Mouse (Mus musculus) lung, adult 18-20 months (tissue): Measurements from ENCODE around the gene Cpt1a.

Experiments used
- DNase-seq, 2 experiments: peaks; one replicate each; pipeline ENCODE4 v3.0.0; 2022; ENCODE audit warnings: mixed read lengths in 2 of 2

Gene Cpt1a

DNA sequence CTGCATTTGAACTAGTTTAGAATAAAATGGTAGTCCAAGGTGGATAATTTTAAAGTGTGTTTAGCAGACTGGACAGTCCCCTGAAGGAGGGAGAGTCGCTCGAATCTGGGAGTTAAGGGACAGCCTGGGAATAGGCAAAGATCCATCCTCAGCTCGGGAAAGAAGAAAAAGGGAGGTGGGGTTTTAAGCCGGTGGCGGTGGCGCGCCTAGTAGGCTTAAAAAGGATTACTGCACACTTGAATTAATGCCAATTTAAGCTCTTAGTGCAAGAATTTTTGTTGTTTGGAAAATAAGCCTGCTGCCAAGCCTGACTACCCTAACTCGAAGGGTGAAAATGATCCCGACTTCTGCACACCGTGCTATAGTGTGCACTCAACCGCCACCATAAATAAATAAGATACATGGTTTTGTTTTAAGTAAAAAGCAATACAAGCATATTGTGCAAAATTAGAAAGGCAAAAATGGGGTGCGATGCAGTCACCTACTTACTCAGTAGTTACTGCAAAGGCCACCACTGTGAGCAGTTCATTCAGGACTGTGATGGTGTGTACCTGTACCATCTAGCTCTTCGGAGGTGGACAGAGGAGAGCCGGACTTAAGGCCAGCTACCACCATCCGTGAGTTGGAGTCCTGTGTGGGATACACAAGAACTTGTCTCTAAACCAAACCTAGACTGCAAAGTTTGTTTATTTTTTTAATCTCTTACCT lies 3.8 kb downstream of the Cpt1a start:
- DNase-seq: no peak

DNA sequence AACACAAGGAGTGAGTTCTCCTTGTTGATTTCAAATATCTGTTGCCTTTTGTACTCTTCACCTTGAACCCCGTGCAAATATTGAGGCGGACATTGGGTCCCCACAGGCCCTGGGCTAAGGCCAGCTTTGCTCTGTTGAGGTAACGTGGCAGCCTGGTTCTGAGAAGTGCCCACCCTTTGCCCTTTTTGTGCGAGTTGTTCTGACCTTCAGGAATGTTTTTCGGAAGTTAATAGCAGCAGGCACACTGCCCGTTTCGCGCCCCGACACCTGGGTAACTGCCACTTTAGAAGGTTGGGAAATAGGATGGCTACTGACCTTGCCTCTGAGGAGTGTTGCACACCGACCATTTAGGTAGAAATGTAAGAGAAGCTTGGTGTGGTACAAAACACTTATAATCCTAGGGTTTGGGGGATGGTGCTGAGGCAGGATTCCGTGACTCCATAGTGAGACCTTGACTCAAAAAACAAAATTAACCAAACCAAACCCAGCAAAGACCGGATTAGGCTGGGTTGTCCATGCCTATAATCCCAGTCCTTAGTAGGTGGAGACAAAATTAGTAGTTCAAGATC lies 4.4 kb downstream of the Cpt1a start:
- peak; percentile 48 to 68 for DNase-seq

DNA sequence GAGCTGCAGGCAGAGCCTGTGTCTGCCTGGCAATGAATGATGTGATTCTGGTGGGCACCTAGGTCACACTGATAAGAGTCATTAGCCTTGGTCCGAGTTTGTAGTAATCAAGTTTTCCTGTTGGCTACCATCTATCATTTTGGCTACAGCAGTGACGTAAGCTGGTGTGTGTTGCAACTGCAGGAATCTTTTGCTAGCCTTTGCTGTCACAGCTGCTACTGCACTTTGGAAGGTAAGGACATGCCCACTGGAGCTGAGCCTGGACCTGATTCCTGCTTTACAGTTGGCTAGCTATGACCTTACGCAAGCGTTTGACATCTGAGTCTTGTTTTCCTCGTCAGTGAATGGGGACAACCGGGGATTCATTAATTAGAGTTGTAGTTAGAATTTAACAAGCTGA lies 11.1 kb downstream of the Cpt1a start:
- DNase-seq: peak; percentile 49 to 71

DNA sequence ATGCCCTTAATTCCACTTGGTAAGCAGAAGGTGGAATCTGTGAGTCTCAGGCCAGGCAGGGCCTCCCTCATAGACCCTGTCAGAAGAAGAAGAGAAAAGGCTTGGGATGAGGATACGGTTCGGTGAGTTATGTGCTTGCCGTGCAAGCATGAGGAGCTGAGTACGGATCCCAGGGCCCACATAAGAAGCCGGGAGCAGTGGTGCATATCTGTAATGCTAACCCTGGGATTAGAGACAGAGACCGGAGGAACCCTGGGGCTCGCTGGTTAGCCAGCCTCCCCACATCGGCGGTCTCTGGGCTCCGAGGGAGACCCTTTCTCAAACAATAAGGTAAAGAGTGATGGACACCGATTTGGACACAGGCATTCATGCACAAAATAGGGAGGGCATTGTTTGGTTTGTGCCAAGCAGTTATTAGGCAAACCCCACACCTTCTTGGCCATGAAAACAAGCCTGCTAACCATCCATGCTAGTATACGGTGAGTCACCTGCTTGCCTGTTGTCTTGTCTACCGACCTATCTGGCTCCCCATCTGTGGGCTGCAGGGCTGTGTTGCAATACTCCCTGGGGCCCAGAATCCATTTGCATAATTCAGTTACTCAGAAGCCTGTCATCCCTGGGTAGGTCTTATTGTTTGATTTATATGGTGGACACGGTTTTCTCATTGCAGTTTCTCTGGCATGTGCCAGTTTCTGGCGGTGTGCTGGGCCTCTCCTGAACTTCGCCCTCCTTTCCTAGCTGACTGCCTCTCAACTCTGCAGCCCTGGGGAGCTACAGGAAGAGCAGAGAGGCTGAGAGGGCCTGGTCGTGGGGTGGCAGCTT lies 11.8 kb downstream of the Cpt1a start:
- DNase-seq: no peak

DNA sequence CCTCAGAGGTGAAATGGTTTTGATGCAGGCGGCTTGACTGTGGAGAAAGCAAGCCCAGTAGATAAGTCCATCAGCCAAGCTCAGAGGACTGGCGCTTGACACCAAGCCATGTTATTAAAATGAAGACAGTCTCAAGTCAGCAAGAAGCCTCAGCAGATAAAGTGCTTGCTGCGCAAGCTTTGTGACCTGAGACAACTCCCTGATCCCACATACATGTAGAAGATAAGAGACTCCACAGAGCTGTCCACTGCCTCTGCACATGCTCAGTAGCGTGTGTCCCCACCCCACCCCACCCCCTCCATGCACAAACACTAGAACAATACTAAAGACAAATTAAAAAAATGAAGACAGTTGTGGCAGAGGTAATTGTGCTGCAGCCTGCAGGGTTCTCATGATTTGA lies 12.4 kb downstream of the Cpt1a start:
- no peak for DNase-seq

DNA sequence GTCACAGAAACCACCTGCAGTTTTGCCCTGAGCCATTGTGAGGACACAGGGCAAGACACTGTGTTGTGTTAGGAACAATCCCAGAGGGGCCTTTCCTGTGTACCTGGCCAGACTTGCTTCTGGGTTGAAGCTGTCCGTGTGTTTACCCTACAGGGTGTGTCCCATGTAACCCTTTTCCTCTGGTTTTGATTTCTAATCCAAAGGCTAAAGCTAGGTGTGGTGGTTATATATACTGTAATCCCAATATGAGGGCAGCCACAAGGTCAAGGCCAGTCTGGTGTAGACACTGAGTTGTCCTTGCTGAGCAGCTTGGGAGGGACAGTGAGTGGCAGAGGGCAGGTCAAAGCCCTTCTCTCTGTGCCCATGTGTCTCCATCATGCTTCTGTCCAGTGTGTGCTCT lies 13.8 kb downstream of the Cpt1a start:
- DNase-seq: no peak

DNA sequence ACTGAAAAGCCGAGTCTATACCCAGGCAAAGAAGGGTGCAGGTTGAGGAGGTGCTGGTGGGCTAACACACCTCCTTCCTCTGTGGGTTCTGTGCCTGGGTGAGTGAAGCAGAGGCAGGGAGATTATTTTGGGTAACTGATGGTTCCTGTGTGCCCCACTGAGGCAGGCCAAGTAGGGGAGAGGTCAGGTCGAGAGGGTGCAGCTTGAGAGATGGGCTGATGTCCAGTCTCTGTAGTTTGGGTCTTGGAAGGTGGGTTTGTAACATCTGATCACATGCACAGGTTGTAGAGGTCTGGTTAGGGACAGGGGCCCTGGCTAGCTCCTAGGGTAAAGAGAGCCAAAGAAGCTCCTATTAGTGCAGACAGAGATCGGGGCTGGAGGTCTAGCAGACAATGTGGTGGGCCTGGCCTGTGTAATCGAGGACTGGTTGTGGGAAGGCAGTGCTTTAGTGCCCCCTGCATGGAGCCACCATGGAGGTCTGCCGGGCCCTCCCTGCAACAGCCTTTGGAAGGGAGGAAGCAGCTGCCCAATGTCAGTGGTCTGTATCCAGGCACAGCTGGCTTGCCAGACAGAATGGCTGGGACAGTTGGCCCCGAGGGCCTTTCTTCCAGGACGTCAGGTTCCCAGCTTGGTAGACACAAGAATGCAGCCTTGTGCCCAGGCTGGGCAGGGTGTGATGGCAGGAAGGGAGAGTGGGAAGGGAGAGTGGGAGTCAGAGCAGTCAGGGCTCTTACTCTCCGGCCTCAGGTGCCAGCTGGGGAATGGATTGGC lies 14.5 kb downstream of the Cpt1a start:
- DNase-seq: no peak

DNA sequence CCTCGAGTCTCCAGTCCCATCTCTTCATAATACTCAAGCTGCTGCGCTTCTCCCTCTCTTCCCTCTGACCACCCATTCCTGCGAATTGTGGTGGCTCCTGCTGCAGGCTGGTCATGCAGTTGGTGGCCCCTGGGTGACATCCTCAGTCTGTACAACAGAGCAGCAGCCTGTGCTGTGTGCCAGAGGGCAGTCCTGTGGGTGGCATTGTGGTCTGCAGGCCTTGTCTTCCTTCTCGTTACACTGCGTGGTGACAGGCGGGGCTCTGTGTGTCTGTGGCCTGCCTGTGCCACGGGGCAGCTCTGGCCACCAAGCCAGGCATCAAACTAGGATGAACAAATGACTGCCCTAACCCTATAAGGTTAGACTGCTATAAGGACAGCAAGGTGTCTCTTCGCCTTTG lies 17.1 kb downstream of the Cpt1a start:
- peak; percentile 33 to 42 for DNase-seq

DNA sequence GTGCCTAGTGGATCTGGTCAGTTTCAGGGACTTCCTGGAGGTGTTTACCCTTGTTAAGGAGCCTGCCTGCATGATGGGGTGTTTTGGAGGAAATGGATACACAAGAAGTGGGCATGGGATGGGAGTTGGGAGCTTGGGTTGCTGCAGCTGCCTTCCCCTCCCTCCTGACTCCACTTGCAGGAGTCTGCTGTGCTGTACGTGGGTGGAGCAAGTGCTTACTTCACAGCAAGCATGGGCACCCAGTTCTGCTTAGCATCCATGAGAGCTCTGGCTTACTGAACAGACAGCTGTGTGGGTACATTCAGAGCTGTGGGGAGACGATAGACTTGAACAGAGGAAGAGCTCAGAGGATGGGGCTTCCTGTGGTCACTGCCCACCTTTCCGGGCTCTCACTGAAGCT lies 18.9 kb downstream of the Cpt1a start:
- no peak for DNase-seq

DNA sequence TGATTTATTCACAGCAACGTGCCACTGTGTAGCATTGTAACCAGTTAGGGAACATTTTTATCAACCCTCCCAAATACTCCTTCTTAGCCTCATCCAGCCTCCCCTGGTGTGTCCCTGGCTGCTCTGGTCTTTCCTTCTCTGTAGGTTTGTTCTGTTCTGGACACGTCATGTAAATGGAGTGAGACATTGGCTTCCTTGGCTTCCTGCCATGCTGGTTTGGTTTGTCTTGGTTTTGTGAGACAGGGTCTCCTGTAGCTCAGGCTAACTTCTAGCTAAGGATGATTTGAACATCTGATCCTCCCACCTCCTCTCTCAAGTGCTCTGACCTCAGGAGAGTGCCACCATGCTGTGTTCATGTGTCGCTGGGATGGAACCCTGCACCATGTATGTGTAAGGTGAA lies 21.8 kb downstream of the Cpt1a start:
- no peak for DNase-seq

DNA sequence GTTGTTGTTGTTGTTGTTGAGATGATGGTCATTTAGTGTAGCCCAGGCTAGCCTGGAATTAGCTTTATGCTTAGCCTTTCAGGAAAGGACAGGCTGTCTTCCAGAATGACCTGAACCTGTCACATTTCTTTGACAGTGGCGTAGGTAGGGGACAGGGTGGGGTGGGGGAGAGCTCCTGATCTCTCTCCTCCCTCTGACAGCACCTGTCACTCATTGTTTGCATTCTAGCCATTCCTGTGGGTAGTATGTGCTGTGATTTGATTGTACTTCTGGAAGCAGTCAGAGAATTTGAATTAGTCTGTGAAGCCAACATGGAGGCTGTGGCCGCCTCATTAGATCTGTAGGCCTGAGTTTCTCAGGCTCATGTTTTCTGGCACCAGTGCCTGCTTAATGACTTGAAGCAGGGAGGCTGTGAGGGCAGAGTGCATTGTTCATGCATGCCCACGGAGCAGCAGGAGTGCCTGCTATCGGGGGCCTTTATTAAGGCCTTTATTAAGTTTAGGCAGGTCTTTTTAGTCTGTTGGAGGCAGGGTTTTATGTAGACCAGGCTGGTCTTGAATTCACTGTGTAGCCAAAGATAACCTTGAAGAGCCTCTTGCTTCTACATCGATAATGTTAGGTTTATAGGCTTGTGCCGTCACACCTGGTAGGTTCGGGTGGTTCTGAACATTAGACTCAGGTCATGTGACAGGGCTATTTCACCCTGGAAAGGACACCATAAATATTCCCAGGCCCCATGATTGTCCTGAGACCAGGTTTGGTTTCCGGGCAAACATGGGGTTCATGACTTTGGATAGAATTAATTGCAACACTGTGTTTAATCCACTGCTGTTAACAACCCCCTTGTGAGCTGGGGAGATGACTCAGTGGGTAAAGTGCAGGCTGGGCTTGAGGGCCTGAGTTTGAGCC lies 22.8 kb downstream of the Cpt1a start:
- no peak for DNase-seq

DNA sequence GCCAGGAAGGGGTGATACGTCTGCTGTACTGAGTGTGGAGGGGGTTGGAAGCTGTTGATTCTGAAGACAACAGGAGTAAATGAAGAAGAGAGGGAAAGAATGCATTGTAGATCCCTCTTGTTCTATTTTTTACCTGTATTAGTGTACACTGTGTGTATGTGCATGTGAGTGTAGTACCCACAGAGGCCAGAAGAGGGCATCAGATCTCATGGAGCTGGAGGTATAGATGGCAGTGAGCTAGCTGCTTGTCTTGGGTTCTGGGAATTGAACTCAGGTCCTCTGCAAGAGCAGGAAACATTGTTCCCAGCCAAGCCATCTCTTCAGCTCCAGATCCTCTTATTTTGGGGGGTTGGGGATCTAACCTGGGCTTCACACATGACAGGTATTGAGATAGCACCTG lies 25.6 kb downstream of the Cpt1a start:
- DNase-seq: no peak

DNA sequence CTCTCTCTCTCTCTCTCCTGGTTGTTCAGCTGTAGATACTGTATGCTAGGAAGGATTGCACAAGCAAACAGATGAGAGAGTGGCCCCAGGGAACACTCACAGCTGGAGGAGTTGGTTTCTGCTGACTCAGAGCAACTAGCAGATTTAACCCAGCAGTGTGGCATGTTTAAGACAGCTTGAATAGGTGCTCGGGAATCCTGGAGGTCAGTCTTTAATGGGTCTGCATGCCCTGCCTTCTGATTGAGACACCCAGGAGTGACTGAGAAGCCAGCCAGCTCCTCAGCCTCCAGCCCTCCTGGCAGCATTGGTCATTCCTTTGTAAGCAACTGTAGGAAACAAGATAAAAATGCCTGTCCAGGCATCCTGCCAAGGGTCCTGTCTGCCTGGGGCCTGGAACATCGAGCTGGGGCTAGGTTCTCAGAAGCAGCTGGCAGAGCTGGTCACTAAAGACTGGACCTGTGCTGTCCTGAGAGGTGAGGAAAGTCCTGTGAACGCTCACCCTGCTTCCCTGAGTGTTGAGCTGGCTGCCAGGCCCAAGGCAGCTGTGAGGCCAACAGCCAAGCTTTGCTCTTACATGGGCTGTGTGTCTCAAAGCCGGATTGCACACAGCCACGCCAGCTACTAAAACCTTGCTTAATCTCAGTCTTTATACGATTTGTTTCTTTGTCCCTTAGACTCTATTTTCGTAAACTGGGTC lies 31.4 kb downstream of the Cpt1a start:
- peak; percentile 75 to 87 for DNase-seq

DNA sequence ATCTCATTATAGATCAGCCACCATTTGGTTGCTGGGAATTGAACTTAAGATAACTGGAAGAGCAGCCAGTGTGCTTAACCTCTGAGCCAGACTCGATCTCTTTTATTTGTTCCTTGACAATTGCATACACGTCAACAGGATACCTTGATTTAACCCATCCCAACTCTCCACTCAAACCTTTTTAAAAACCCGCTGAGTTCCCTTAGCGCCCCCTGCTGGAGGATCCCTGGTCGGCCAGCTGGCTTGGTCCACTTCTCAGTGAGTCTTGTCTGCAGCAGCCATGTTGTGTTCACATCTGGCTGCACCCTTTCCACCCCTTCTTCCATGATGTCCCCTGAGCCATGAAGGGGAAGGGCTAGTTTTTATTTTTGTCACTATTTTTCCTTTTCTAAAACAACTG lies 33.0 kb downstream of the Cpt1a start:
- peak in 1 of 2 experiments; percentile 34 for DNase-seq

DNA sequence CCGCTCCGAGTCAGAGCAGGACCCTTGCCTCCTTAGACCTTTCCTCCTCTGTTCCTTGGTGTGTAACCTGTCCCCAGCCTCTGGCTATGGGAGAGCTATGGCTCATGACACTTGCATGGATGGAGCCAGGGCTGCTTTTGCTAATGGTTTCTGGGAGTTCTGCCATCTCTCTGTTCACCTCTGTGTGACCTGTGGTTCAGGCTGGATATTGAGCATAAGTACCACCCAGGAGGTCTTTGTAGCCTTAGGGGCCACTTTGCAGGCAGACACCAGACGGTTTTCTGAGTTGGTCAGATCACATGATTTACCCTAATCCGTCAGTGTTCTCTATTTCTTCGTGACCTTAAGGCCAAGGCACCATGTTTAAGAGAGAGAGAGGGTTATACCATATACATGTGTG lies 34.4 kb downstream of the Cpt1a start:
- DNase-seq: no peak

DNA sequence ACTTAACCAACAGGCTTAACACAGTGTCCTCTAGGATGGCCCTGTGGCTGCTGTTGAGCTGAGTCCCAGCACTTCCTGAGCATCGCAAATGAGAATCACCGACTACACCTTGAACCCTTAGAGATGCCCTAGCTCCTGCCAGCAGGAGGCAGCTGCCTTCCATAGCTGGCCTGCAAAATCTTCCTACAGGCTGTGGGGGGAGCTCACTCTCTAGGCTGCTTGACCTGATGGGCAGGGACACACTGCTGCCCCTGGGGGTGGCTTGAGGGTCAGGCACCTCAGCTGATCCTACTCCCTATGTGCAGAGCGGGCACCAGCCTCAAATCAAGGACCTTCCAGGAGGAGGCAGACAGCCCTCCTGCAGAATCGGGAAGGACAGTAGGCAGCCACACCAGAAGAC lies 35.5 kb downstream of the Cpt1a start:
- no peak for DNase-seq

DNA sequence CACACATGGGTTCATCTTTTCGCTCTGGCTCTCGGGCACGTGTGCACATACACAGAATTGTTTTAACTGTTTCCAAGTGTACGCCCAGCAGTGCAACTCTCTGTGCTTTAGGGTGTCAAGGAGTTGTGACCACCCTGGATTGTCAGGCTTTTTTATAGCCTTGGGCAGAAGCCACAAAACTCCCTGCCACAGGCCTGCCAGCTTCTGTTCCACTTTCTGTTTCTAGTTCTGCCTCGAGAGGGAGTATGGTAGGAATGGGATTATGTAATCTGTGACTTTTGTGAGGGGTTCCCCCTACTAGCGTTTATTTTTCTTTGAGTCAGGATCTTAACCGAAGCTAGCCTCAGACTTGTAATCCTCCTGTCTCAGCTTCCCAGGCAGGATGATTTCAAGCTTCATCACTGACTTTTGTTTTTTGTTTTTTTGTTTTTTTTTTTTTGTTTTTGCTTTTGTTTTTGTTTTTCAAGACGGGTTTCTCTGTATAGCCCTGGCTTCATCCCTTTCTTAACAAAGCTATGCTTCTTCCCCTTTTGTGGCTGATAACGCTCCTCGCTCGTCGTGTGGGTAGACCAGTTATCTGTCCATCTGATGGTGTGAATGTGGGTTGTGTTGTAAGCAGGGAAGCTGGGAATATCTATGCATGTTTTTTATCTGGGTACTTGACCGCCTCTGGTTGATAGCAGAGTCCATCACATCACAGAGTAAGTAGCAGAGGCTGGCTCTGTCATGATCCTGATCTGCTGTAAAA lies 37.9 kb downstream of the Cpt1a start:
- no peak for DNase-seq

DNA sequence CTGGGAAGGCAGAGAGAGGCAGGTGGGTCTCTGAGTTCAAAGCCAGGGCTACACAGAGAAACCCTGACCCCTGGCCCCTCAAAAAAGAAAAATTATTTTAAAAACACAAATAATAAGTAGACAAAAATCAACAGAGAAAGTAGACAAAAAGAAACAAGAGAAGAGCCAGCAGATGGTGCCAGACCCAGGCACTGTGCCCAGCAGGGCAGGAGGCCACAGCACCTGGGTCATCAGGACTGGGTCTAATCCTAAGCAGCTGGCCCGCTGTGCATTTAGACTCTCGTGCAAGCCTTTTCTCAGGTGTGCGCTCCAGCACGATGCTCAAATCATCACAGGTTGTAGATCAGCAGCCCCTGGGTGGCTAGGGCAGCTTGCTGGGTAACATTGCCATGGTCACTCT lies 41.4 kb downstream of the Cpt1a start:
- no peak for DNase-seq

DNA sequence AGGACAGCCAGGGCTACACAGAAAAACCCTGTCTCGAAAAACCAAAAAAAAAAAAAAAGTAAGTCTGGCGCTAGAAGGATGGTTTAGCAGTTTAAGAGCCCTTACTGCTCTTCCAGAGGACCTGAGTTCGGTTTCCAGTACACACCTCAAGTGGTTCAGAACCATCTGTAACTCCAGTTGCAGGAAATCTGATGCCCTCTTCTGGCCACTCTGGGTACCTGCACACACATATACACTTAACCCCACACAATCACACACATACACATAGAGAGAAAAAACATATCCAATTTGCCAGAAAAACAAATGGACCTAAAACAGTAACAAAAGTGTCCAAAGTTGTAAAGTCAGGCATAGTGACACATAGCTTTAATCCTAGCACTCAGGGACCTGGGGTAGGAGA lies 43.0 kb downstream of the Cpt1a start:
- DNase-seq: no peak

DNA sequence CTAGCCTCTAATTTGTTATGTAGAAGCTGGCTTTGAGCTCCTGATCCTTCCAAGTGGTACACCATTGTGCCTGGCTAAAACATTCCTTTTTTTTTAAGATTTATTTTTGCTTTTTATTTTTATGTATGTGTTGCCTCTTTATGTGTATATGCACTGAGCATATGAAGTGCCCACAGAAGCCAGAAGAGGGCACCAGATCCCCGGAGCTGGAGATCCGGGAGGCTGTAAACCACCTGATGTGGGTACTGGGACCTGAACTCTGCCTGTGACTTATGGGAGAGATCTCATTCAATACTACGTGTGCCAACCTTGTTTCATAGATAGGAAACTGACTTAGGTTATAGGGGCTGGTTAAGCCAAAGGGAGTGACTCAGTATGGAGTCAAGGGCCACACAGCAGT lies 46.1 kb downstream of the Cpt1a start:
- DNase-seq: no peak

DNA sequence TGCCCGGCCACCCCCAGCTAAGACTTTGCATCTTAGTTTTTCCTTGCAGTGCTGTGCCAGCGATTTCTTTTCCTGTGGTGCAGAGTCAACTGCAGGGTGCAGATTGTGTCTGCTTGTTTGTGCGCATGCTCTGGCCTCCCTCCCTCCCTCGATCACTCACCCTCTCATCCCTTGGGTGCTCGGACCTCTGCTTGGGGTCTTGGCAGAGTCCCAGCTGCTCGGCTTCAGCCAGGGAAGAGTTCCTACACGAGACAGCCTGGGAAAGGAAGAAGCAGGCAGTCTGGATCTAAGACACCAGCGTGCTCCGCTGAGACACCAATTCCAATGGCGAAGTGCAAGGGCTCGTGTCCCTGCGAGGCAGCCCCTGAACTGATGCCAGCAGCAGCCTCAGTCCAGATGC lies 51.2 kb downstream of the Cpt1a start:
- DNase-seq: no peak
